Mouse (Mus musculus) ovary, postnatal 10 days (tissue): Measurements from ENCODE around the gene Agbl4.

Experiments used
- DNase-seq: peaks from one replicate; pipeline ENCODE4 v3.0.0; 2022; ENCODE audit warnings: low spot score

Agbl4 gene

DNA sequence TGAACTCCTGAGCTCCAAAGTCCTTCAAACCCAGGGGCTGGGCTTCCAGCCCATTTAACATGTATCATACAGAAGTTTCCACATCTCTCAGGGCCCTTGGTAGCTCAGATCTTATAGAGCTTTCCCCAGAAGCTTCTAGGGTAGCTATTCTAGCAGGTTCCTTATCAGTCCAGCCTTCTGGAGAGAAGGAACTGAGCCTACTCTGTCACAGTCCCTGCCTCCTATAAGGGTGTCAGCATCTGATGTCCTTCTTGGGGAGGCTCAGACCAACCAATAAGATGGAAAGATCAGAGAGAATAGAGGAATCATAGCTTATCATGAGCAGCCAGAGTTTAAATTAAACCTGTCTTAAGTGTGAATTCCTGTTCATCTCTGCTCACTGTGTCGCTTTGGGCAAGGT is 1269.3 kb downstream of the Agbl4 start:
- DNase-seq: no peak

- DNase-seq: no peak
Observed at GRCm38 (mm10) chr4:111669369-111669768, 1271.9 kb downstream of the Agbl4 start.

DNA sequence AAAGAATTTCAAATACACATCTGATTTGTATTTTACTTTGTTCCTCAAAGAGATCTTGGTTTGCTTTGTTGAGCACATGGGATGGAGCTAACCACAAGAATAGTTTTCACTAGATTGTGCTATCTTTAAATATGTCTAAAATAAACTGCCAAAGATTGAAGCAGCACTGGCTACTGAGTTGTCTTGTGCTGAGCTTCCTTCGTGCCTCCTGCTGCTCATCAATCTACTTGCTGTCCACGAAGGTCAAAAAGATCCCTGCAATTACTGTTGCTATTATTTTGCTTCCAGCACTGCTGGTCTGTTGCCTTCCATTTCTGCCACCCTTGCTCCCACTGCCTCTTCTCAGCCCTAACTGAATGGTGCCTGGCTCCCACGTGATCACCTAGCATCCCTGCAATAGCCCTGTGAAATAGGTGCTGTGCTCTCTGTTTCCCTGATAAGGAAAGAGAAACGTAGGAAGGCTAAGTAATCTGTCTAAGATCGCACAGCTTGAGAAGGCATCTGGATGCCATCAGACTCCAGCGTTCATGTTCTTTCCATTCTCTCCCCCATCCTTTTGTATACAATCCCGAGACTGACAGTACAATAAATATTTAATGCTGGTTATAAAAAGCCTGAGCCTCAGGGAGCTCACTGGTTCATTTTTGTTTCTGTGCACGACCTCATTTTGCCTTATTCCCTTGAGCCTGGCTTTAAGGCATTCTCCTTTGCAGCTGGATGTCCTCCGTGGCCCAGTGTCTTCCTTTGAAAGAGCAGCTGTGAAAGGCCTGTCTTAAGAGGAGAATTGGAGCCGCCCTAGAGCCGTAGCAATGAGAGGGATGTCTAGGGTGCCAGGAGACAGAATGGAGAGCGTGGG is 1273.3 kb downstream of the Agbl4 start:
- DNase-seq: no peak

DNA sequence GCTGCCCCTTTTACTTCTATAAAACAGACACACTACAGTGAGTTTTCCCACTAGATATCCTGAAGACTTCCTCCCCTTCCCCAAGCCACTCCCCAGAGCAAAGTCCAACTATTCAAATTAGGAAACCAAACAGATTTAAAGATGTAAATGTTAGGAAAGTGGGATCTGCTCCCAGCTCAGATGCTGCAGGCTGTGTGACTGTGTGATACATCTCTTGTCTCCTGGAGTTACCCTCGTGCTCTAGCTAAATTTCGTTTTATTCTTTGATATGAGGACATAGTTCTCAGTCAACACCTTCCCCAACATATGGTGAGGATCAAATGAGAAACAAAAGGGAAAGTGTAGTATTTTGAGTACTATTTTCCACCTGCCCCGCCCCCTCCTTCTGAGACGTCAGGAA is 1274.0 kb downstream of the Agbl4 start:
- DNase-seq: no peak

- no peak for DNase-seq
Observed at GRCm38 (mm10) chr4:111673904-111674303, 1276.4 kb downstream of the Agbl4 start.

DNA sequence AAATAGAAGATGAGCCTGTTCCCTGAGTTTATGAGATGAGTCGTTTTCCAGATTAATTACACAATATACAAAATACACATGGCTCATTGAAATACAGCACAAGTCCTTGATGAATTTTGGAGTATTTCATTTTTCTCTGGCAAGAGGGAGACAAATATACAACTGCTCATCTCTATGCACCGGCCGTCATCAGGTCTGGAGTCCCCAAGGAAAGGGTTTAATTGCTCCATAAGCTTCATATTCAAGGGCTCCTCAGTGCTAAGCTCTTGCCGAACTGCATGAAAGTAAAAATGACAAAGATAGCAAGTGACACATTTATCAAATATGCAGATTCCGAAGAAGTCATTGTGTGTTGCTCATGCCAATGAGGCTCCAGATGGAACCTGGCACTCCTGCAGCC is 1284.5 kb downstream of the Agbl4 start:
- no peak for DNase-seq

DNA sequence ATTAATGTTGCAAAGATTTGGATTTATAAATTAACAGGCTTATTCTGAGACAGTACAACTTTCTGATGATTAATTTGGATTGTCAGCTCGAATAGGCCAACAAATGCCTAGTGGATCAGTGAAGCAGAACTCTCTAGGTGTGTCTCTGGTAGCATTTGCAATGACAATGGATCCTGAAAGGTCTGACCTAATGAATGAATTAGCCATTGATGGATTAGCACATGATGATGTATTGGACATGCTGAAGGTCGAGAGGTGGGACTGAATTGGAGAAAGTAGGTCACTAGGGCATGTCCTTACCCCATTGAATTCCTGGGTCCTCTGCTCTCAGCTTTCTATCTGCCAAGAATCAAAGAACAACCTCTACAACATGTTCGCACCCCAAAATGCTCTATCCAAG is 1285.3 kb downstream of the Agbl4 start:
- no peak for DNase-seq

DNA sequence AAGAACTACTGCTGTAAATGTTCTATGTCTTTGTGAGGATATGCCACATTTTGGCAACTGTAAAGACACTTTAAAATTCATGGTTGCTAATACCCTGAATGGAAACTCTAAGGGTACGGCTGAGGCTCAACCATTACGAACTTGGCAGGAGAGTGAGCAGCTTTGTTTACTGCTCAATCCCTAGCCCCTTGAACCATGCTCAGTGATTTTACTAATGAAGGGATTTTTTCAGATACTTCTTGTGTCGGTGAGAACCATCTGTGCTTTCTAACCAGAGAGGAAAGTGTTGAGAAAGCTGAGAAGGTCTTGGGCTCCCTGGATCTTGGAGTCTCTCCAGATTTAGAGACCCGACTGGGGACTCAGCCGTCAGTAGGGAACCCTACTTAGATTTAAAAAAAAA is 1286.4 kb downstream of the Agbl4 start:
- DNase-seq: no peak

DNA sequence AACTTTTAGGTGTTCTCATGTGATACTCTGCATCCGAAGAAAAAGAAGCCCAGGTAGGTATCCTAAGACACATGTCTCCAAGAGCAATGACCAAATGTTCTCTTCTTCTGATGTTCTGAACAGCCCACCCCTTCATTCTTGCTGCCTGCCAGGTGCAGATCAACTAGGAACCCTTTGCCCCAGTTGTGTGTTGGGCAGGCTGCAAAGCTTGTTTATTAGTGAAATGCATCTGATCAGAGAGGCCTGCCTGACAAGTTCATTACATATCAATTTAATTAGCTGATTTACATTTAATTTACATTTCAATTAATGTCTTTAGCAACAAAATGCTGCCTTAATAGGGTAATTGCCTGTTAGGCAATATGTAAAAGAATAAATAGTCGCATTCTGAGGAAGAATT is 1288.5 kb downstream of the Agbl4 start:
- DNase-seq: no peak

GRCm38 (mm10) chr4:111686951-111687350 is 1289.5 kb downstream of the Agbl4 start:
- no peak for DNase-seq

DNA sequence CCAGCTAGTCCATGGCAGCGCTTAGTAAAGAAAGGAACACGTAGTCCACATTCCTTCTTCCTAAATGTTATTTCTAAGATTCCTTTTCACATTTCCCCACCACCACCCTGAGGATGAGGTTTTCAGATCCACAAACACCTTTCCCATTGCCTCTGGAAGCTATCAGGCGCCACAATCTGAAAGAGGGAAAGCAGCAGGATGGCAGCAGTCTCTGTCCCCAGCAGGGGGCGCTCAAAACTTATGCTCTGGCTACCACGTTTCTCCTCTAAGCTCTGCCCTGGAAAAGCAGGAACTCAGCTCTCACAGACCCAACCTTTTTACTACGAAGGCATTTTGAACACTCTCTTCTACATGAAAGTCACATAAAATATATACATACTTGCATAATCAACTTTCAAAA is 1290.2 kb downstream of the Agbl4 start:
- peak; percentile 42 for DNase-seq

GRCm38 (mm10) chr4:111691057-111691543 is 1293.6 kb downstream of the Agbl4 start:
- DNase-seq: no peak

- DNase-seq: no peak
Observed at GRCm38 (mm10) chr4:111701381-111701780, 1303.9 kb downstream of the Agbl4 start.

DNA sequence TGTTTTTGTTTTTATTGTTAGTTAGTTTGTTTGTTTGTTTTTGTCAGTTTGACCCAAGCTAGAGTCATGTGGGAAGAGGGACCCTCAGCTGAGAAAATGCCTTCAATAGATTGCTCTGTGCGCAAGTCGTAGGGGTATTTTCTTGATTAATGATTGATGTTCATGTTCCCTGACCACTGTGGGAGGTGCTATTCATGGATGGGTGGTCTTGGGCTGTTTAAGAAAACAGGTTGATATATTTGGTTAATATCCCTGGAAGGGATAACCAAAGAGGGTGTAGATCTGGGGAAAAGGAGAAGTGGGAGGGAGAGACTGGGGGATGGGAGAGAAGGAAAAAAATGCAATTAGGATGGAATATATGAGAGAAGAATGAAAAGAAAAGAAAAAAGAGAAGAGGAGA is 1306.7 kb downstream of the Agbl4 start:
- DNase-seq: no peak

DNA sequence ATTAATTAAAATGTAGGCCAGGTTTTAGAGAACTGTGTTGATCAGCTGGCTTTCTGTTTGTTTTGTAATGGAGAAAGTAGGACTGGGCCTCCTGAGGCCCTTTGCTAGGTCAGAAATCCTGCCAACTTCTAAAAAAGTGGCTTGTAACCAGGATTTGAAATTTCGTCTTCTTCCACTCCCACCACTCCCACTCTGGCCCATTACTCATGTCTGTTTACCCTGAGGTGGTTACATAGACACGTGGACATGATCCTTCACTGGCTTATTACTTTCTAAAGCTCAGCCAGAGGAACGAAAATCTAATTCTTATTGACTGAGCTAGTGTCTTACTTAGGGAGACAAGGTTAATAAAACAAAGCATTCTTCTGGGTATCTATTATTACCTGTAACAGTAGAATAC is 1307.5 kb downstream of the Agbl4 start:
- no peak for DNase-seq
